Mouse (Mus musculus) forebrain, embryonic 11.5 days (tissue): ENCODE data around the gene Gm17428. TPM values are rescaled to one million over a fixed set of nuclear protein-coding genes. Genes with fewer than 3 reads are reported as not detected.

Experiments used
- ATAC-seq: fragments of 200-750 bp; cut with Nextera tagmentation; replicated peaks from 2 replicates; pipeline ENCODE4 v1.8.0; 2017; ENCODE audit warnings: moderate TSS enrichment; ENCODE audit not compliant: low FRiP score
- DNase-seq: peaks from one replicate; pipeline ENCODE4 v3.0.0-alpha.2; 2017; ENCODE audit warnings: low spot score
- H3K27ac ChIP-seq: fragments of 300-500 bp; sonication (generic); 2 replicates; pipeline ENCODE4 v1.5.1; 2014; ENCODE audit warnings: low read depth, low read length
- H3K27me3 ChIP-seq: fragments of 300-500 bp; sonication (generic); 2 replicates; pipeline ENCODE4 v1.6.1; 2014; ENCODE audit warnings: mild to moderate bottlenecking, low read length, mixed read lengths; ENCODE audit not compliant: control insufficient read depth, insufficient read depth
- H3K36me3 ChIP-seq: fragments of 300-500 bp; sonication (generic); 2 replicates; pipeline ENCODE4 v1.6.1; 2014; ENCODE audit warnings: mild to moderate bottlenecking, low read length, moderate library complexity, mixed read lengths; ENCODE audit not compliant: control insufficient read depth, insufficient read depth
- H3K4me1 ChIP-seq: fragments of 300-500 bp; sonication (generic); replicated peaks from 2 replicates; pipeline ENCODE4 v1.6.1; 2014; ENCODE audit warnings: low read length, mixed read lengths; ENCODE audit not compliant: control insufficient read depth, insufficient read depth
- H3K4me2 ChIP-seq: fragments of 300-500 bp; sonication (generic); 2 replicates; pipeline ENCODE4 v1.6.1; 2014; ENCODE audit warnings: low read depth, mild to moderate bottlenecking, low read length, moderate library complexity, mixed read lengths; ENCODE audit not compliant: severe bottlenecking
- H3K4me3 ChIP-seq: fragments of 300-500 bp; sonication (generic); 2 replicates; pipeline ENCODE4 v1.5.1; 2014; ENCODE audit warnings: low read depth, low read length
- H3K9ac ChIP-seq: fragments of 300-500 bp; sonication (generic); 2 replicates; pipeline ENCODE4 v1.6.1; 2014; ENCODE audit warnings: low read length
- H3K9me3 ChIP-seq: fragments of 300-500 bp; sonication (generic); 2 replicates; pipeline ENCODE4 v1.6.1; 2016; ENCODE audit warnings: low read length, mixed read lengths; ENCODE audit not compliant: control insufficient read depth
- WGBS: fragments of 180-500 bp; shearing (Covaris S2); extraction: QIAGEN DNeasy Blood & Tissue Kit; methylation state at CpG from one replicate; pipeline ENCODE4 v1.1.7; 2014; 5-methylcytosine and 5-hydroxymethylcytosine counted together
- microRNA counts: library from miRNA; unstranded; fragments of <30 nt; microRNA quantifications from one replicate; lab custom pipeline; 2015
- microRNA-seq: library from miRNA; unstranded; fragments of <30 nt; microRNA quantifications from one replicate; pipeline ENCODE4, GENCODE M21; 2016; ENCODE audit not compliant: insufficient number of aligned reads
- polyA plus RNA-seq: library from polyadenylated mRNA; unstranded; fragments of >200 nt; fragmentation: Nextera tagmentation; extraction: Ambion mirVana; gene quantifications from 2 replicates; pipeline ENCODE4 v1.2.1, GENCODE M21; 2014

Gm17428 gene
- polyA plus RNA-seq, 1 experiment from 2014 or later: not detected

GRCm38 (mm10) chr14:55020394-55020793 is 43.7 kb downstream of the Gm17428 start:
- Histone ChIP-seq H3K27me3 (no peaks in the 10 kb centered on the region), H3K4me3 (no peak overlapping the region), H3K4me1 (no peaks in the 10 kb centered on the region), H3K27ac (no peak overlapping the region), H3K9ac (no peak overlapping the region), H3K9me3 (no peaks in the 10 kb centered on the region), H3K36me3 (peaks cover 4% of the 10 kb centered on the region), H3K4me2 (no peak overlapping the region)
- WGBS: 76% methylated on average over 9 of the region's 9 CpGs
- DNase-seq (no peak), ATAC-seq (no peak)

- H3K4me3 ChIP-seq: no peak overlapping the region
- no peaks in the 10 kb centered on the region for H3K9me3 ChIP-seq
- peaks cover 7% of the 10 kb centered on the region; the same call in 1 of the 2 replicates for H3K4me1 ChIP-seq
- no peak overlapping the region for H3K9ac ChIP-seq
- DNase-seq: no peak
- H3K27me3 ChIP-seq: no peaks in the 10 kb centered on the region
- WGBS: 96% methylated on average over 15 of the region's 15 CpGs
- ATAC-seq: no peak
- H3K27ac ChIP-seq: no peak overlapping the region
- H3K4me2 ChIP-seq: no peak overlapping the region
- H3K36me3 ChIP-seq: peaks cover 4% of the 10 kb centered on the region
Observed at GRCm38 (mm10) chr14:55023011-55023410, 46.3 kb downstream of the Gm17428 start.

GRCm38 (mm10) chr14:55024236-55024635 is 47.5 kb downstream of the Gm17428 start:
- 66% methylated on average over 7 of the region's 7 CpGs for WGBS
- peaks cover 15% of the 10 kb centered on the region for H3K4me1 ChIP-seq
- H3K4me2 ChIP-seq: no peak overlapping the region
- no peak overlapping the region for H3K4me3 ChIP-seq
- no peak overlapping the region for H3K9ac ChIP-seq
- H3K27ac ChIP-seq: no peak overlapping the region
- H3K9me3 ChIP-seq: no peaks in the 10 kb centered on the region
- no peaks in the 10 kb centered on the region for H3K27me3 ChIP-seq
- DNase-seq (peak; percentile 77), ATAC-seq (no peak; the same call in 1 of the 2 replicates)
- H3K36me3 ChIP-seq: peaks cover 4% of the 10 kb centered on the region

- Histone ChIP-seq H3K9me3 (no peaks in the 10 kb centered on the region), H3K4me2 (no peak overlapping the region), H3K9ac (no peak overlapping the region), H3K27me3 (no peaks in the 10 kb centered on the region), H3K4me3 (no peak overlapping the region), H3K36me3 (peaks cover 4% of the 10 kb centered on the region), H3K4me1 (peaks cover 15% of the 10 kb centered on the region), H3K27ac (no peak overlapping the region)
- DNase-seq (no peak), ATAC-seq (no peak)
- WGBS: 85% methylated on average over 5 of the region's 5 CpGs
Observed at GRCm38 (mm10) chr14:55025527-55025926, 48.8 kb downstream of the Gm17428 start.

MicroRNAs within 50 kb of the gene (microRNA counts, 519-probe panel; counts per million panel counts)
- 31.2 counts per million for microRNA mmu-miR-208a (lab: Ali Mortazavi, UCI)
- 31.2 counts per million for microRNA mmu-miR-208b (lab: Ali Mortazavi, UCI)

Small RNAs within 50 kb of the gene (microRNA-seq; reads per million reads assigned to microRNA genes)
- gene Mir208a (42.9 reads per million, percentile 25 among the genes with 10 or more reads in this experiment), gene Mir208b (206 reads per million, percentile 44 among the genes with 10 or more reads in this experiment)

Other genes with a start within 250 kb of the Gm17428 start
- 1.5 and 2.1 TPM in 2 replicates for gene Slc7a8, start 195.0 kb upstream of the Gm17428 start, polyA plus RNA-seq
- gene Rnf212b, start 162.8 kb upstream of the Gm17428 start, polyA plus RNA-seq: not detected in 2 replicates
- 15.7 and 16.1 TPM in 2 replicates for gene Homez, start 106.0 kb upstream of the Gm17428 start, polyA plus RNA-seq
- gene Ppp1r3e, start 99.4 kb upstream of the Gm17428 start, polyA plus RNA-seq: 0.69 and 1.4 TPM in 2 replicates
- 3.1 and 3.2 TPM in 2 replicates for gene Bcl2l2, start 93.6 kb upstream of the Gm17428 start, polyA plus RNA-seq
- gene Gm20521, start 93.5 kb upstream of the Gm17428 start, polyA plus RNA-seq: not detected in 2 replicates
- gene Pabpn1, start 84.4 kb upstream of the Gm17428 start, polyA plus RNA-seq: 182 and 221 TPM in 2 replicates
- 44.4 and 51.8 TPM in 2 replicates for gene Slc22a17, start 63.8 kb upstream of the Gm17428 start, polyA plus RNA-seq
- 39.4 and 41.8 TPM in 2 replicates for gene Efs, start 50.8 kb upstream of the Gm17428 start, polyA plus RNA-seq
- not detected in 2 replicates for gene Il25, start 44.2 kb upstream of the Gm17428 start, polyA plus RNA-seq
- 0.69 TPM in 1 of 2 replicates, not detected in the other for gene Cmtm5, start 40.7 kb upstream of the Gm17428 start, polyA plus RNA-seq
- gene Myh6, start 10.0 kb upstream of the Gm17428 start, polyA plus RNA-seq: 0.32 TPM in 1 of 2 replicates, not detected in the other
- 0.11 and 0.52 TPM in 2 replicates for gene Myh7, start 17.7 kb downstream of the Gm17428 start, polyA plus RNA-seq
- gene Ngdn, start 38.5 kb downstream of the Gm17428 start, polyA plus RNA-seq: 94.1 and 95.8 TPM in 2 replicates
- 15.9 TPM in 2 replicates for gene Zfhx2, start 115.4 kb downstream of the Gm17428 start, polyA plus RNA-seq
- gene Thtpa, start 117.9 kb downstream of the Gm17428 start, polyA plus RNA-seq: 28.6 and 31.1 TPM in 2 replicates
- 13.9 and 14.8 TPM in 2 replicates for gene Ap1g2, start 129.7 kb downstream of the Gm17428 start, polyA plus RNA-seq
- 2.9 and 3.7 TPM in 2 replicates for gene Jph4, start 140.0 kb downstream of the Gm17428 start, polyA plus RNA-seq
- not detected in 2 replicates for gene Dhrs2, start 245.1 kb downstream of the Gm17428 start, polyA plus RNA-seq